Mouse (Mus musculus) kidney, postnatal 25 days (tissue): ENCODE measurements around the gene Rrp12.

Source experiments
- DNase-seq, 2 experiments: peaks; one replicate each; pipeline ENCODE4 v3.0.0; 2021; ENCODE audit warnings: mixed read lengths in 2 of 2

The Rrp12 gene

DNA sequence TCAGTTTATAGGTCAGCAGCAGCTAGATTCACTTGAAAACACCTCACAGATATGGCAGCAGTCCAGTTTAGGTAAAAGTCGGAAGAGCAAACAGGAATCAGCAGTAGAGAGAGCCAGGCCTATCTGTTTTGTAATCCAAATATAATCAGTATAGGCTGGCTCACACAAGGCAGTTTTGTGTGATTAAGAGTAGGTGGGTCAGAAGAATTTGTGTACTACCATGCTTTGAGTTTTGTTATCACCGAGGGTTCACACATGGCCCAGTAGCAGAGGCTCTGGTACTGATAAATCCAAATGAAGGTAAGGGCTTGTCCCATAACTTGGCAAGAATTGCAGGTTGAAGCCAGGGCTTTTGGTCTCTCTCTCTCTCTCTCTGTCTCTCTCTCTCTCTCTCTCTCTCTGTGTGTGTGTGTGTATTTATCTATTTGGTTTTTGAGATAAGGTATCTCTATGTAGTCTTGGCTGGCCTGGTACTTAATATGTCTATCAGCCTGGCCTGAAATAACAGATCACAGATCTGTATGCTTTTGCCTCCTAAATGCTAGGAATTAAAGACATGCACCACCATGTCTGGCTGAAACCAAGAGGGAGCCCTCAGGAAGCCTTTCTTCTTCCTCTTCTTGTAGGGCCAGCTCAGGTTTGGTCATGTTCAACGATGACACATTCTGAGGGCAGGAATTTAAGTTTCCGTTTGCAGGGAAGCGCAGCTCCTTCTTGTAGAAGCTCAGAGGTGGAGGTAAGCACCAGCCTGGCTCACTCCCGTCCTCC, 10.5 kb upstream of the Rrp12 start:
- no peak for DNase-seq

GRCm38 (mm10) chr19:41905246-41905645, 9.3 kb upstream of the Rrp12 start:
- DNase-seq = no peak

- DNase-seq = no peak
These were observed 7.0 kb upstream of the Rrp12 start for GRCm38 (mm10) chr19:41902848-41903593.

GRCm38 (mm10) chr19:41901696-41902095, 5.7 kb upstream of the Rrp12 start:
- no peak for DNase-seq

DNA sequence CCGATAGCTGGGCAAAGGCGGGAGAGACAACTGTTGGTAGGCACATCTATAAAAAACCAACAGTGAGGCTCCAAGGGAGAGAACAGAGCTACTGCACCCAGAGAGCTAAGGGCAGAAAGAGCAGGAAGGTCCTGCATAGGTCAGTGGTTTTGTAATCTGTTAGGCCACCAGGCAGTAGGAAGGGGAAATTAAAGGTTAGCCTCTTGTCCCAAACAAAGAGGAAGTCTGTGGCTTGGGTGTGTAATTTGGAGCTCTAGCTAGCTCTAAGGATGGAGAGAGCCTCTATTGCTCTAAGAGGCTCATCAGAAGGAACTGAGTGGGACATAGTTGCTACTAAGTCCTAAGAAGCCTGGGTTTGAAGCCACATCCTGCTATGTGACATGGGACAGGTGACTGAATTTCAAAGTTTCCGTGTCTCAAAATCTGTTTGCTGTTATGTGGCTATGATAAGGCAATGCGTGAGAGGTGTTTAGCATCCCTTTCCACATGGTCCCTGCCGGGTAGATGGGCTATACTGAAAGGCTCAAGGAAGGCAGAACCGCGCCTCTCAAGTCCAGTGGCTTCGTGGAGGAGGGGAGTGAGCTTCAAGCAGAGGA, 4.6 kb upstream of the Rrp12 start:
- no peak for DNase-seq

DNA sequence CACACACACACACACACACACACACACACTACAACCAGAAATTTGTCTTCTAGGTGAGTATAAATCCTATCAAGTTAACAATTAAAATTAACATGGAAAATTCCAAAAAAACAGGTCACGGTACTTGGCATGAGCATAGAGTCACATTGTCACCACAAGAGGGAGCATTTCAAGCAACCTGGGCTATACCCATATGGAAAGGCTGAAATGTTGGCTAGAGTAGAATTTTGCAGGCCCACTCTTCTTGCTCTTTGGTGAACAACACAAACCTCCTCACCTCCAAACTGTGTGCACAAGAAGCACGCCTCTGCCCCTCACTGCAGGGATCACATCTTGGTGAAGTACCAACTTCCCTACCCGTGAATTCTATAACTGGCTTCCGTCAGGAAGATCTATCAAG, 2.9 kb upstream of the Rrp12 start:
- DNase-seq = peak in 1 of 2 experiments; percentile 59

- DNase-seq = no peak
These were observed 342 bp upstream of the Rrp12 start for GRCm38 (mm10) chr19:41896319-41896711.

- DNase-seq = no peak
These were observed 1.0 kb downstream of the Rrp12 start for GRCm38 (mm10) chr19:41894959-41895358.

DNA sequence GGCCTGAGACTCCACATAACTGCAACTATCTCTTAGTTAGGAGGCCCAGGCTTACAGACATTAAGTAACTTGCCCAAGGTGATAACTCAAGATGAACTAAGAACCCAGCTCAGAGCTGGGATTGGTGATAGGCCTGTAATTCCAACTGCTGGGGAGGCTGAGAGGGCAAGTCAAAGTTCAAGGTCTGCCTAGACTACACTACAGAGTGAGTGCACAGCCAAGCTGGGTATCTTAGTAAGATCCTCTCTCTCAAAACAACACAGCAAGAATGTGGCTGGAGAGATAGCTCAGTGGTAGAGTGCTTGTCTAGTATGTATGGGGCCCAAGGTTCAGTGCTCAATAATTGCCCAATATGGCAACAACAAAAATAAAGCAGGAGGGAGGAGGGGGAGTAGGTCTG, 7.8 kb downstream of the Rrp12 start:
- DNase-seq = no peak

DNA sequence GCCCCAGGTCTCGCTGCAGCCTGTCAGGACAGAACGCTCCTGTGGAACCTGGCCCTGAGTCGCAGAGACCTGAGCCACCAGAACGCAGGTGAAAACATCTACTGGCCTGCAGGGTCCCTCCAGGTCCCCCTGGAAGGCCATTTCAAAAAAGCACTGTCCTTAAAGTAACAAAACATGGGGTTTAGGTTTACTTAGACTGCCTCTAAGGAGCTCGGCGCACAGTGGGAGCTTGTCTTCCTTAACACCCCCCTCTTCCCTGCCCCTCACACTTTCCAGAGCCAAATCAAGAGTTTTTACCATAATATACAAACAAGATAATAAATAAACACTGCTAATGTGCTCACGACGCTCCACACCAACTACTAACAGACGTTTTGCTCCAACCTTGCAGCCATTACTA, 12.1 kb downstream of the Rrp12 start:
- no peak for DNase-seq

- DNase-seq = no peak
These were observed 14.1 kb downstream of the Rrp12 start for GRCm38 (mm10) chr19:41881842-41882241.

DNA sequence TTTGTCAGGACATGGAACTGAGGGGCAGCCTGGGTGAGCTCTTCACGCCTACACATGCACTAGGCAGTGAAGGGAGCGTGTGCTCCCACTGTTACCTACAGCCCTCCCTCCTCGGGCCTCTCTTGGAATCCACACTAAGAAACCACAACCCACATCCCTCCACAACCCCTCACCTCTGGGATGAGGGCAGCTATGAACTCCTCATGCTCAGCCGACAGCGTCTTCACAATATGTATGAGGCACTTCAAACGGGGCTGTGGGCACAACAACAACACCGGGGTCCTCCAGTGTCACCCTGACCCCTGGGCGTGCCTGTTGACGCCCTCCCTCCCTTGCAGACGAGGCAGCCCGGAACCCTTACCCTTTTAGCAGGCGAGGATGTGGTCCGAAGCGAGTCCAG, 21.6 kb downstream of the Rrp12 start:
- no peak for DNase-seq

- DNase-seq = no peak
These were observed 23.7 kb downstream of the Rrp12 start for GRCm38 (mm10) chr19:41872285-41872684.

- DNase-seq = peak in 1 of 2 experiments; percentile 5
These were observed 26.0 kb downstream of the Rrp12 start for GRCm38 (mm10) chr19:41869946-41870345.

- DNase-seq = no peak
These were observed 26.7 kb downstream of the Rrp12 start for GRCm38 (mm10) chr19:41869296-41869695.

DNA sequence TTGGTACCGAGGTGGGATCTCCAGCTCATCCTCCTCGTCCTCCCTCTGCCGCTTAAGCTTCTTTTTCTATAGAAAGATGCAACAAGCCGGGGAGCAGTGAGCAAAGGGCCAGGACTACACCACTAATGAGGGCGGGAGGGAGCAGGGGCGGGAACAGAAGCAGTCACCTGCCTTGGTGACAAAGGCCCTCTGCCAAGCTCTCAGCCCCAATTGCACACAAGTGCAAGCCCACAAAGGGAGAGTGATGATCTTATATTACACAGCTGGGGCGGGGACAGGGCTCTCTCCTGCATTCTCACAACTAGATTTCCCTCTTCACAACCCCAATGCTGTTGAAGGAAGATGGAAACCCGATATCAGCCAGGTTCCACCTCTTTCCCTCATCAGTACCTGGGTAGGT, 29.3 kb downstream of the Rrp12 start:
- DNase-seq = no peak

DNA sequence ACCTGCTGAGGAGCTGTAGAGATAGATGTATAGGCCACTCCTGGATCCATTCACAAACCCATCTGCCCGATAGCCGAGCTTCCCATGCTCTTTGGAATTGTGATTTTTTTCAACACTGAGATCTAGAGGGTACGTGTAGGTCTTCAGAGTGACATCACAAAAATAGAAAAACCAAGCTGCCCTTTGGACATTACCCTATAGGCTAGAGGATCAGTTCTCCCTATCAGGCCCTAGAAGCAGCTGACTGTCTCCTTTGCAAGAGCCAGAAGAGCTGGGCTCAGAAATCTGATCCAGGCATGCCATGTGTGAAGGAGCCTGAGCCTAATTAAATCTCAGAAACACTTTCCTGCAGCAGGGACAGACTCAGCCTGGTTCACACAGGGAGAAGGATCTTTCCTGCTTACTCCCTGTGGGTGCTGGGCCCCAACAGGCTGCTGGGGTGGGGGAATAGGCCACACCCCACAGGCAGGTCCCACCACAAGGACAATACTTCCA, 38.1 kb downstream of the Rrp12 start:
- DNase-seq = no peak

- no peak for DNase-seq
These were observed 38.7 kb downstream of the Rrp12 start for GRCm38 (mm10) chr19:41857086-41857762.

GRCm38 (mm10) chr19:41852423-41852822, 43.5 kb downstream of the Rrp12 start:
- no peak for DNase-seq

- DNase-seq = no peak
These were observed 45.0 kb downstream of the Rrp12 start for GRCm38 (mm10) chr19:41850719-41851543.

DNA sequence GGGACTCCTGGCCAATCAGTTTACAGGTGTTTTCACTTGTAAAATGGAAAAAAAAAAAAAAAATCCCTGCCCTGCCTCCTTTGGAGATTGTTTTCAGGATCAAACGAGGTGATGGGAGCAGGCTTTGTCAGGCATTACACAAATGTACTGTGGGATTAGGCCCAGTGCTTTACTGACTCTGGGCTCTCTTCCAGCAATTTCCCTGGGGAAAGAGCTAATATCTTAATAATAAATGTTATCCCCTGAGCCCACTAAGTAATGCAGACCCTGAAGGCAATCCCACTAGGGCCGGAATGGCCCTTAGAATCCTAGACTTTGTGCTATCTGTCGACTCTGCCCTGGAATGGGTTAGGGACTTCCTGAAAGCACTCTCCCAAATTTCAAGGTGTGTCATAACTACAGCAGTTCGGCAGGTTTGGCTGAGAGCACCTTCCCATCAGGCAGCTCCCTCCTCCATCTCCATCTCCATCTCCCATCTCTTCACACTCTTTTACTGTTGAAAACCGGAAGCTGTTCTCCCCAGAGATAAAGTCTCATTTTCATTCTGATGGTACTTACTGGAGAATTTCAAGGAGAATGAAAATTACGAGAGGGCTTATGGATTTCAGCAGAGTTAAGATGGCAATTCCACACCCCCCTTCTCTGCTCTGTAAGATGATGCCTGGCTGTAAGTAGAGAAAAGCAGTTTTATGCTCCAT, 45.8 kb downstream of the Rrp12 start:
- DNase-seq = no peak
